Mouse (Mus musculus) right cerebral cortex, postnatal 4 days (tissue): ENCODE measurements around the gene Vopp1.
"Not testable (repeated sequence)": the region's sequence is repeated elsewhere in the genome, so short reads cannot be mapped to it uniquely, and the experiment has no call there.

Experiments used
- DNase-seq: peaks from one replicate; pipeline ENCODE4 v3.0.0-alpha.2; 2022

Vopp1 gene

DNA sequence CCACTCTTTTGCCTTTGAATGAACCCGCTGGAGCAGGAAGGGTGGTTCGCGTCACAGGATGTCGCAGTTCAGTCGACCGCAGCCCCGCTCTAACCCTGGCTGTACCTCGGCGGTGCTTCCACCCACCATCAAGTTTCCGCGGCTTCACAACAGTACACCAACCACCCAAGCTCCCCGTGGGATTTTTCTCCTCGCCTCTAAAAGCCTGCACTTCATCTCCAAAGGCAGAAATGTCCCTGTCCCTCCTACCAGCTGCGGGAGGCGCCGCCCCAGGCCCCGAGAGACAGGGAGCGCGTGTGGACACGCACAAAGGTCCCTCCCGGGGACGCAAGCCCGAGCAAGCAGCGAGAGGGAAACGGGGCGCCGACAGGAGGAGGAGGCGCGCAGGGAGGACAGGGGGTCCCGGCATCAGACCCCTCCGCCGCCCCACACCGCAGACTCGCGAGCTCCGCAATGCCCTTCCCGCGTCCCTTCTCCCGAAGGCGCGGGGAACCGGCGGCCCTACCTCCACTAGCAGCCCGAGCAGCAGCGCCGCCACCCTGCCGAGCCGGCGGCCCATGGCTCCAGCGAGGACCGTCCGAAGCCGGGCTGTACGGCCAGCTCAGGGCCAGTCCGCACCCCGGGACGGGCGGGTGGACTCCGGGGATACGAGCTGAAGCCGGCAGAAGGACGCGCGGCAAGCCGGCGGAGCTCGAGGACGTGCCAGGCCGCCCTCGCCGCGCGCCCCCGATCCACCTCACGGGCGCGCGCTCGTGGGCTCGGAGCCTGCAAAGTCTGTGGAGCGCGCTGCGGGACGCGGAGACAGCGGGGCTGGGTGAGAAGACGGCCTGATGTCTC lies at the start of gene Vopp1:
Gene Vopp1 (minus strand): TSS at position 738 of the 837 bp plus-strand sequence.
- peak; percentile 76 for DNase-seq

DNA sequence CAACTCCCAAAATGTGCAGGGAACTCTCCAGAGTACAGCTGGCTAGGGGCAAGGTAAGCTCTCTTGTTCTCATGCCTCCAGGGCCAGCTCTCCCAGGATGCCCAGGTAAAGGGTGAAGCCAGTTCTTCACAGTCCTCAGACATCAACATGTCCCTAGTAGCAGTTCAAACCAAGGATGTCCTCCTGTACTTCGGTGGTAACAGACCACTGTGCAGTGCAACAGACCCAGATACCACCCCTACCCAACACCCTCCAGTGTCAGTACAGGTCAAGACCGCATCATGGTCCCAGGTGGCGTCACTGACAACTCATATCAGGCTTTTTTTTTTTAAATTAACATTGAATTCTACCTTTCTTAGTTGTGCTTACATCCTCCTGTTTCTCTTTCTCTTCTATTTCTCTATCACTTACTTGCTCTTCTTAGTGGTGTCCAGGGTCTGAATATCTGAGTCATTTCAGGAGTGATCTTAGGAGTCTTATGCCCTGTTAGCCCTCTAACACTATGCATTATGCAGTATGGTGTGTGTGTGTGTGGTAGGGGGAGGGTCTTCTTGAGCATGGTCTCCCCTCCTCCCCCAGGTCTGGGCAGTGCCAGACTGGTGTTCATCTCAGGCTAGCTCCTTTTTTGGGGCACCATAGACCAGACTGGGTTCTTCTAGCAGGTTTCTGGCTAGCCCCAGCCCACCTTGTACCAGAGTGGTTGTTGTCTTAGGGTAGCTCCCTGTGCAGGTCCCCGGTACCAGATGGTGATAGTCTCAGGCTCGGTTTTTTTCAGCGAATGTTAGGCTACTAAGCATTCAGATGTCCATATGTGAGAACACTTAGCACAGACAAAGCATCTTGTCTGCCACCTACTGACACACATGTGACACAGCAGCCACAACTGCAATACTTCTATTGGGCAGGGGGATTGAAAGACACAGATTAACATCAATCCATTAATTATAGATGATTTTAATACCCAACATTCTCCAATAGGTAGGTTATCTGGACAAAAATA lies 34.4 kb upstream of the Vopp1 start:
- DNase-seq = peak; percentile 6

DNA sequence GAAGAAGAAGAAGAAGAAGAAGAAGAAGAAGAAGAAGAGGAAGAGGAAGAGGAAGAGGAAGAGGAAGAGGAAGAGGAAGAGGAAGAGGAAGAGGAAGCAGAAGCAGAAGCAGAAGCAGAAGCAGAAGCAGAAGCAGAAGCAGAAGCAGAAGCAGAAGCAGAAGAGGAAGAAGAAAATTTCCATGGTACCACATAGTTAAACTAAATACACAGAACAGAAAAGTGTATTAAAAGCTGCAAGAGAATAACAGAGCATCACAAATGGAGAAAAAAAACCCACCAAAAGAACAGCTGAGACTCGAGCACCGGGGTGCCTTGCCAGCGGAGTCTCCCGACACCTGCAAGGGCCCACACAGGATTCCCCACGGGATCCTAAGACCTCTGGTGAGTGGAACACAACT lies 26.2 kb upstream of the Vopp1 start:
- DNase-seq = not testable (repeated sequence)

DNA sequence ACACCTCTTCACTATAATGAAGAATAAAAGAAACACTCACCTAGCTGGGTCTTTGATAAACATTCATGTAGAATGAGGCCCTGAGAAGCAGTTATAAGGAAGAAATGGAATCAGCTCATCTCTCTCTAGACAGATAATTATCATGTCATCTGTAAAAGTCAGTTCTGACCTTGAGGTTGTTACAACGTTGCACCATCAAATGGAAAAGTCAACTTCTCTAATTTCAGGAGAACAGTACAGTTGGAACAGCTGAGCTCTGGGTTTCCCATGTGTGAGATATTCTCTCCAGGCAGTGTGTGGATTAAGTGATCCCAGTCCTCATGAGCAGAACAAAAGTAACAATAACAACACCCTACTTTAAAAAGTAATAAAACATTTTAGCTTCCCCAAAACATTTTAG lies 25.3 kb upstream of the Vopp1 start, which contains the start of gene Vmn1r21:
Gene Vmn1r21 (minus strand): TSS at position 58 of the 400 bp plus-strand sequence.
- DNase-seq = no peak

DNA sequence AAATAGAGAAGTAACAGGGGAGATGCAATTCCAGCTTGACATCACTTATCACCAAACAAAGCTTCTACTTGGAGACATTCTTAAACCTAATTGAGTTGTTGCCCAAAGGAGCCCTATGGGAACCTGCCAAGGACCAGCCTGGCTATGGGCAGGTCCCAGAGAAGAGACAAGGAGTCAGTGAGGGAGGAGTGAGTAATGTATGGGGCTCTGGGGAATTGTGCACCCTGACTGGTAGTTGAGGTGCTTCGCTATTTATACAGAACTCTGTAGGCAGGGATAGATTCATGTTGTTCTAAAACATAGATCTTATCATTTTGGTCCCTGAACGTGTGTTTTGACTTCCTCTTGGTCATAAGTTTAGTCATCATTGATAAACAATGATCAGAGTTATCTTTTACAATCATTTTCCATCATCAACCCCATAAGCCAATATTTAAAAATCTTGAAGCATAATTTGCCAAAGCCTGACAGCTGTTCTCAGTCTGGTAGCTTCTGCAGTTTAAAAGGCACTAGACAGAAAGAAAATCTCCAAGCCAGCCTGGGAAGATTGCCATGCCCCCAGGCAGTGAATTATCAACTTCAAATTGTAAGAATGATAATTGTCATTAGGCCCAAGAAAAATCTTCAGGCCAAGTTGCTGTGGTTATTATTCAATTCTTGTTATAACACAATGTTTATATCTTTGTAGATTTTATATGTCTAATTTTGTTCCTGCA lies 14.9 kb upstream of the Vopp1 start:
- DNase-seq = no peak

DNA sequence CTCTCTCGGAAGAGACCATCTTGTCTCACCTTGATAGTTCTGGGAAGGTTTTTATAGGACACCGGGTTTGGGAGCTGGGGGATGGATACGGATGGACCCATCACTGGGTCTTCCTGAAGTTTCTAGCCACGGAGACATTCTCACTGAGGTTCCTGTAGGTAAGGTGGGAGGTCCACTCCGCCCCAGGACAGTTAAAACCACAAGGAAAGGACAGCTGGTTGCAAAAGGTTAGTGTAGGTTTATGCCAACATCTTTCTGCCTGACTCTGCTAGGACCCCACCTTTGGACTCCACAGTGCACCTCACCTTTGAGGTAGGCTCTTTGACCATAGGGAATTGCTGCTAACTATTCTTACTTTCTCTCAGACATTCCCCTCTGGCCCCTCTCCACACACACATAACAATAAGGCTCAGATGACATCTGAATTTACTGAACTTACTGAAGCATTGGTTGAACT lies 328 bp upstream of the Vopp1 start:
- DNase-seq = no peak

DNA sequence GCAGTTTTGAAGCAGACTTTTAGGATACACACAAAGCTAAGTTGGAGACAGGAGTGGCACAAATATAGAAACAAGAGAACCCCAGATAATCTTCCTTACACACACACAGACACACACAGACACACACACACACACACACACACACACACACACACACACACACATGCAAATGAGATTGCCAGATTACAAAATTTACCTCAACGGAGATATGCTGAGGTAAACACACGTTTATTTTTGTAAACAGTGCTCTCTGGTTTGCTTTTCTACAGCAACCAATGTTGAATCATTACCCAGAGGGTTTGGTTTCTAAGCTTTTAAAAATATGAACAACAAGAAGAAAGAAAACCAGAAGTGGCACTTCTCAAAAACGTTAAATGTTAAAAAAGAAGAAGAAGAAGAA lies 1.5 kb downstream of the Vopp1 start:
- DNase-seq = no peak

DNA sequence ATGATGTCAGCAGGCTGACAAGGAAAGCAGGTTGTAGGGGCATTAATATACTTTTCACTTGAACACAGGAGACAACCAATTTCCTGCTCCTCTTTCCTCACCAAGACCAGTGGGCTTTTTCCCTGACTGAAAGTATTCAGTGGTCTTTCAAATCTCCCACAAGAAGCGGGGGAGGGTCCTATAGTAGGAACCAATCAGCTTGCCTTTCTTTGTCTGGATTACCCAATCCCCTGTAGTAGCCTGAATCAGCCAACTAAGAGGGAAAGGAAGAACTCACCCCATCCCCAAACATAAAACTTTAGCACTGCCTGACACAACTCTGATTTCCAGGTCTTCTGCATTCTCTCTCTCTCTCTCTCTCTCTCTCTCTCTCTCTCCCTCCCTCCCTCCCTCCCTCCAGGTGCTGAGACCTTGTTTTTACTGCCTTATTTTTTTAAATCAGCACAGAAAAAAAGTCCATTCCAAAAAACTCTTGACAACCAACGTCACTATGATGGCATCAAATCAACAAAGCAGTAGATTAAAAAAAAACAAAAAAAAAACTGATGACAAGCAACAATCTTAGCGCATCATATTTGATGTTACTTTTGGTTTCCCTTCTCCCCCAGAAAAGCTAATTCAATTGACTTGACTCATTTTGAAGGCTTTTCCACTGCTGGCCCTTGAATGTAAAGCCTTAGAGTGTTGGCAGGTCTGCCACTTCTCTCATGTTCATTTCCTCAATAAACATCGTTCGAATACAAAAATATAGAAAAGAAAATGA lies 2.1 kb downstream of the Vopp1 start:
- no peak for DNase-seq

DNA sequence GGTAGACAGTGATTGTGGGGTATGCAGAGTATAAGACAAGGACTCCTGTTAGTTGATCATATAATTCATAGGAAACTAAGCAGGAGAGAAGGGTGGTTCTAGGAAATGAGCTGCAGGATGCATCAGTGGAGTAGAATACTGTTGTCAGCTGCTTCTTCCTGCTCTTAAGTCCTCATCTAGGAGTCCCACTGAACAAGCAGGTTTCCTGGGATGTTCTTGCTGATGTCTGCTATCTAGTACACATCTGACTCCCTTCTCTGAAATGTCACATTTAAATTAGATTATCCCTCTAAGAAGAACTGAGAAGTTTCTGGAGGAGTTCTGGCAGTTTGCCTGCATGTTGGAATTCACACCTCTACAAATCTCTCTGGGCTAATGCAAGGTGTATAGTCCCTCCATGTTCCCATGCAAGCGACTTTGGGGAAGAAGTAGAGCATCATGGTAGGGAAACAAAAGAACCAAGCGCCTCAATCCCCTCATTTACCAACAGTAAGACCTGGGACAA lies 10.5 kb downstream of the Vopp1 start:
- DNase-seq = no peak

DNA sequence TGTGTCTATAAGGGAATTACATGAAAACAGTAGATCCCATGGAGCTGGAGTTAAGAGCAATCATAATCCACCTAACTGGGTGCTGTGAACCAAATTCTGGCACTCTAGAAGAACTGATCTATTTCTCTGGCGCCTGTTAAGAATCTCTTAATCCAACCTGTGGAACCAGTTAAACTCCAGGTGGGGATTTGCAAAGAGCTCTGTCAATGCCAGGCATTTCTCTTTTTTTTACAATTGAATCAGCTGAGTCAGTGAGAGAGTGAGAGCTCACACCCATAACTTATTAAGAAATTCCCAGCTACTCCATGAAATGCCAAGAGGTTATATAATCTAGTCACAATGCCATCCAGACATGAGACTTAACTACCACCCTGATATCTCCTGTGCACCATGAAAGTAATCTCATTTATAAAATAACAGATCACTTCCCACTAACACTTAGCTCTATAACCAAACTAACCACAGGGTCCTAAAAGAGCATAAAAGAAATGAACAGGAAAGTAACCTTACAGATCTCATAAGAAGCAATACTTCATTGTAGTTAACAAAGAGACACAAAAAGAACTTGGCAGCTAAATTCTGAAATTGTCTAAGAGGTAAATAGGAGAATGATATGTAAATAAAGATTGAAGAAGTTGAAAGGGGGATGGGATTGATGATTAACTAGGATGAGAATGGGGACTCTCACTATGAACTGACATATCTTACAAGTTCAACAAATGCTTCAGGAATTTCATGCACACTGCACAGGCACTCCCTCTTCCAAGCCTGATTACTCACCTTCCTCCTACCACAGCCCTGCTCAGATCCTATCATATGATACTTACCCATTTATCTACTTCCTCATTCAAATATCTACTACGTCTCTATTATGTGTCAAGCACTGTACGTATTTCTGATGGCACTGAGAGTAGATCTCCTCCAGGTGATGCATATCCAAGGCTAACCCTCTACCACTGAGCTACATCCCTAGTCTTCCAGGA lies 12.9 kb downstream of the Vopp1 start:
- DNase-seq = no peak

DNA sequence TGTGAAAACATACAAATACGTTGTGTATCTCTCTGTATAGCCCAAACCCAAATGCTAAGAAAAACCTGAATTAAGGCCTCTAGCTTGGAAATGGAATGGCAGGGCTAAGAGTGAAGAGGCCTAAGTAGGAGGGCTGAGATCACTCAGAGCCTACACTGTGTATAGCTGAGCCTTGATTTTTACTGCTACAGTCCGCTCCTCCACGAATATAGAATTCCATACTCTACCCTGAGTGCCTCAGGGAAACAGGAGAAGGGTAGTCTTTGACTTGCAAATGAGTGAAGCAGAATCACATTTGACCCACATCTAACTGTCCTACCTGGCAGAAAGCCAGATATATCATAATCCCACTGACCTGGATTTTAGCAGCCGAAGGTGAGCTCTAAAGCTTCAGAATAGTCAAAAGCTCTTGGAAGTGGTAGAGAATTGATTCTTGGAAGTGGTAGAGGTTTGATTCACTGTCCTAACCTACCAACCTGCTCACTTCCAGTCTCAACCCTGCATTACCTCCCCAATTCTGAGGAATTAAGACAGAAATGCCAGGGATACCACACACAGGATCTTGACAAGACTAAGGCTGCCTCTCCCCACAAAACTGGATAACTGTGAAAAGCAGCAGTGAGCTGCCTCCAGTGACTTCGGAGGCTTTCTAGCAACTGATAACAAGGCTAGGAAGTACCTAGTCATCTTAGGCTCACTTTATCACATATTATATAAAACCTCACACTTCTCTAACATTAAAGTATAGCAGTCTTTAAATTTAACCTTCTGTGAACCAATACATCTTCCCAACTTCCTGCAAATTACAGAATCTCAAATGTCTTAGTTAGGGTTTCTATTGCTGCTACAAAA lies 19.5 kb downstream of the Vopp1 start:
- no peak for DNase-seq

DNA sequence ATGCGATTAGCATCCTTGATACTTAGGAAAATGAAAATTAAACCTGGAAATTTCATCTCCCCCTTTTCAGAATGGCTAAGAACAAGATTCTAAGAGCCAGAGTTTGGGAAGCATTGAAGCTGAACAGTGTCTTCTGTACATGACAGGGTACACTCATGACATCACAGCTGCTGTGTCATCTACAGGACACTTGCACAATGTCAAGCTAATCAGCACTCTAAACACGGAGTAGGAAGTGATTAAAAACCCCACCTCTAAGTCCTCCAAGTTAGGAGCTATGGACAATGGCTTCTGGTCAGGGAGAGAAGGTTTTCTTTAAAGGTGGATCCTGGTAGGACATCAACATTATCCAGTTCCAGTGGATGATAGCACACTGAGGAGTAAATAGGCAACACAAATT lies 21.8 kb downstream of the Vopp1 start:
- DNase-seq = no peak

DNA sequence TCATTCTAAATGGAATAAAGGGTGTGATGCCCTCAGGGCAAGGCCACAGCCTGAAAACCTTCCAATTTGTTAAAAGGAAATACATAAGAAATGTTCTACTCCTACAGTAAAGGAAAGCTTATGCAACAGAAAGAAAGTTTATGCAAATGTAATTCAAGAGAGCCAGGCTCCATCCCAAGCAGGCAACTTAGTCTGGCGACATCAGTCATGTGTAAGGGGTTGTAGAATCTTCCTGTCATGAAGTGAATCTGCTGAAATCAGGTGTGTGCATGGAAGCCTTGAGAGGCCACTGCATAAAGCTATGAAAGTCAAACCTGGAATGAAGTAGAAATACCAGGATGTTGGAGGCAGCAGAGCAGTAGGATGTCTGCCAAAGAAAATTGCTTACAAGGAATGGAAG lies 26.0 kb downstream of the Vopp1 start:
- no peak for DNase-seq

DNA sequence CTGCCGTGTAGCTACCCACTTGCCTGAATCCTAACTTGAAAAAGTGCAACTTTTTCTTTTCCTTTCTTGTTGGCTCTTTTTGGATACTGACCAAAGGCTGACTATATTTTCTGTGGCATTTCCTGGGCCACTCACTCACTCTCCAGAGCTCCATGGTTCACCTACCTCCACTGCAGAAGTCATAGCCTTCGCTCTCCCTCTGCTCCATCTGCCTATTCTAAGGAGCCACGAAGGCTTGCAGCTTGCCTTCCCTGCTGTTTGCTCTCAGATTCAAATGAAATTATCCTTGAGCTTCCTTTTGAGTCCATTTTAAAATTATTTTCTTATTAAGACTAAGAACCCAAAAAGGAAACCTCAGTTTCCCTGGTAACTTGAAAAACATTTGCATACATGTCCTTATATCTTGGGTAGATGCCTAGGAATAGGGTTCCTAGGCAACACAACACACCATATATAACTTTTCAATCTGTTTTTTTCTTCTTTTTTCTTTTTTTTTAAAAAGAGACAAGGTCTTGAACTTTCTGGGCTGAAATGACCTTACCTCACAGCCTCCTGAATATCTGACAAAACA lies 28.0 kb downstream of the Vopp1 start:
- no peak for DNase-seq

DNA sequence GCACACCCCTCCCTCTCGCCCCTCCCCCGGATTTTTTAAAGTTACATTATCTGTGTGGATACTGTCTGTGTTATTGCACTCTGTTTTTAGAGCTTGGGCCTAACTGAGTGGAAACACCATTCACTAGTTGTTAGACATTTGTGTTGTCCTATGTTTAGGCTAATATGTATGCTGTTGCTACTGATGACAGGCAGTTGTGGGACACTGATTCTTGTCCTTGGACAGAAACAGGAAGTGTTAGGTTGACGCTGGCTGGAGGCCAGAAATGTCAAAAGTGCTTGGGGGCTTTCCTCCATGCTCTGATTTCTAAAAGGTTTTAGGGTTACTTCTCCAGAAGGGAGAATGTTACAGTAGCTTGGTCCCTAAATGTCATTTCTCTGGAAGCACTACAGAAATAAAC lies 29.1 kb downstream of the Vopp1 start:
- DNase-seq = no peak

DNA sequence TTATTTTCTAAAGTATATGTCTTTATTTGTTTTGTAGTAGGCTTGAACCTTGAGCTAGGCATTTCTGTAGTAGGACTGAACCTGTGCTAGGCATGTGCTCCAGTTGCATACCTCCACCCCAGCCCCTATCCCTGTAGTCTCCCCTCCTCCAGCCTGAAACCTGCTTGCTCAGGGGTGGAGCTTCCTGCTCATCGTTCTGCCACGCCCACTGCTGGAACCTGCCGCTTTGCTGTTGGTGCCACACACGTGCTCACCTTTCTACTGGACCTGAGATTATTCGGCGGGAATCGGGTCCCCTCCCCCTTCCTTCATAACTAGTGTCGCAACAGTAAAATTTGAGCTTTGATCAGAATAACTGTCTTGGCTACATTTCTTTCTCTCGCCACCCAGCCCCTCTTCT lies 32.1 kb downstream of the Vopp1 start:
- DNase-seq = not testable (repeated sequence)

DNA sequence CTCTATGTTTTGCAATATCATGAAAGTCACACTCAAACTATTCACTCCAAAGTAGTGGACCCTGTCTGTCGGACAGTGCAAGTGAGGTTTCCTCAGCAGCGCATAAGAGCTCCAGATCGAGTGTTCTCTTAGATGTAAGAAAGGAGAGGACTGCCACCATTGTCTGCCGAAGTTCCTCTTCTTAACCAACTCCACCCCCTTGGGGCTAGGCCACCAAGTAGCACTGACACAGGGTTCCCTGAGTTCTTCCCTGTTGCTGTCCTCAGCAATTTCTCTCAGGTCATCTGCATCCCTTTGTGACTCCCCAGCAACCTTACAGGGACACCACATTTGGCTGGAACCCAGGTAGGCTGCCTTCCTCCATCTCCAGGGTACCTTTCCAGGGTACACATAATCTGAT lies 34.4 kb downstream of the Vopp1 start:
- no peak for DNase-seq

DNA sequence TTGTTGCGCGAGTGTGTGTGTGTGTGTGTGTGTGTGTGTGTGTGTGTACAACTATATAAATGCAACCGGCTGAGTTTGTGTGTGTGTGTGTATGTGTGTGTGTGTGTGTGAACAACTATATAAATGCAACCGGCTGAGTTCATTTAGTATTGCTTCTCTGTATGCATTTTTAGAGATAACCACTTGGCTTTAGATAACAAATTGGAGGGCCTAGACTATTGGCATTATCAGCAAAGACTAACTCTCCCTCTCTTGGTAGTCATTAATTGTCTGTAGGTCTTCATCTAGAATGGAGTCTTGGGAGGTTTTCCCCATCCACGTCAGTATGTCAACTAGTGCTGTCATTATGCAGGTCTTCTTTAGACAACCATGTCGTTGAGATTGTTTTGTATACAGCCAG lies 37.6 kb downstream of the Vopp1 start:
- DNase-seq = no peak

DNA sequence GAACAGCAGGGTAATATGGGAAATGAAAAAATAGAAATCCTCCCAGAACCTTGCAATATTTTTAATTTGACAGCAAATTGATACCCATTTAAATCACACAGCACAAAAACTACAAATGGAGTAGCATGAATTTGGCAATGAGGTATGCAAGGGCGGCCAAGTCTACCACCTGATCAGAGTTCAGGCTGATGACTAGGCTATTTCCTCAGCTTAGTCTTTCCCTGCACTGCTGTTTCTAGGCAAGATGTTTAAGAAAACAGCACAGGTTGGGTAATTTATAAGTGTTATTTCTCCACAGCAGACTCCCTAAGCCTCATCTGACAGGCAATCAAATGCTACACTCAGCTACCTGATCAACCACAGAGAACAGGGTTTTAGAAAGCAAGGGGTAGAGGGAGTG lies 40.7 kb downstream of the Vopp1 start:
- no peak for DNase-seq
